Comparison of ENCODE assay signal across 19 mouse cellular contexts in the genomic region with DNA sequence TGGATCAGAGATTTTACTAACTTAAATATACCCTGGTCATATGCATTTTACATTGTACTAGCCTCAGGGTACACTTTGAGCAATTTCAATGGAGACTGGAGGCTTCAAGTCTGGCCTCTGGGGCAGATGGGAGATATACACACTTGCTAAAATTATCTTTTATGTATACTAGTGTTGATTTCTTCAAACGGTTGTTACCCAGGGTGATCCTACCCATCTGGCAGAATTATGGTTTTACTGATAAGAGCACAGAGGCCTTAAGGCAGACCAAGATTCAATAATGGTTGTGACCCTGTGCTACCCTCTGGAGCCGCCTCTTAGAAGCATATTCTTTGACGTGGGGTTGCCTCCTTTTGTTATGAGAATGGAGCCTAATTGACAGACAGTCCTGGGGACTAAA. TPM values are rescaled to one million over a fixed set of nuclear protein-coding genes. Genes with fewer than 3 reads are reported as not detected.
"Had no signal": no experiment of that assay in that cellular context is flagged by ENCODE, and none has a peak within 500 bp of the region (broad histone marks: within the 10 kb centered on the region; RNA-seq: fewer than 3 reads in every experiment).

No protein-coding gene starts in this region.

- H3K4me1 ChIP-seq: limb, embryonic 12.5 days; midbrain, embryonic 10.5 days; midbrain, embryonic 15.5 days; neural tube, embryonic 12.5 days had no signal

- H3K9me3 ChIP-seq: limb, embryonic 12.5 days; midbrain, embryonic 15.5 days; neural tube, embryonic 12.5 days had no signal

- ATAC-seq: midbrain, embryonic 15.5 days had no signal

- H3K36me3 ChIP-seq: limb, embryonic 12.5 days; midbrain, embryonic 10.5 days; midbrain, embryonic 15.5 days; neural tube, embryonic 12.5 days had no signal

- H3K9ac ChIP-seq: limb, embryonic 12.5 days; midbrain, embryonic 15.5 days; neural tube, embryonic 12.5 days had no signal

- H3K27me3 ChIP-seq: limb, embryonic 12.5 days; midbrain, embryonic 15.5 days; neural tube, embryonic 12.5 days had no signal

- H3K4me3 ChIP-seq: limb, embryonic 12.5 days; midbrain, embryonic 10.5 days; midbrain, embryonic 15.5 days; neural tube, embryonic 12.5 days had no signal

- H3K27ac ChIP-seq: limb, embryonic 12.5 days; midbrain, embryonic 10.5 days; midbrain, embryonic 15.5 days; neural tube, embryonic 12.5 days had no signal

- DNase-seq: kidney, adult 8-10 months; kidney, postnatal 36 days; layer of hippocampus, adult 9-11 months; layer of hippocampus, postnatal 36 days; thymus, adult 2 months; thymus, postnatal 25 days had no signal

- H3K4me2 ChIP-seq: limb, embryonic 12.5 days; midbrain, embryonic 15.5 days; neural tube, embryonic 12.5 days had no signal

RNA-seq across cellular contexts. Expression of a gene that starts 25.4 kb away (rescaled TPM):
- total RNA-seq: layer of hippocampus, adult 18-20 months; layer of hippocampus, postnatal 36 days; left cerebral cortex, postnatal 36 days; liver, adult 2 months; monocyte, adult 5-6 weeks; neutrophil, adult 5-6 weeks had no signal
- polyA plus RNA-seq: intestine, embryonic 14.5 days; kidney, embryonic 16.5 days; limb, embryonic 12.5 days; liver, adult 2 months; lung, embryonic 16.5 days; midbrain, embryonic 10.5 days; midbrain, embryonic 15.5 days; neural tube, embryonic 12.5 days; thymus, adult 2 months; urinary bladder, adult 2 months had no signal

RNA-seq across cellular contexts. Expression of a gene that starts 53.2 kb away (rescaled TPM):
- total RNA-seq: monocyte, adult 5-6 weeks had no signal

RNA-seq across cellular contexts. Expression of a gene that starts 55.8 kb away (rescaled TPM):
- total RNA-seq: layer of hippocampus, adult 18-20 months; layer of hippocampus, postnatal 36 days; left cerebral cortex, postnatal 36 days; liver, adult 2 months; monocyte, adult 5-6 weeks; neutrophil, adult 5-6 weeks had no signal
- polyA plus RNA-seq: intestine, embryonic 14.5 days; kidney, embryonic 16.5 days; limb, embryonic 12.5 days; liver, adult 2 months; lung, embryonic 16.5 days; midbrain, embryonic 10.5 days; midbrain, embryonic 15.5 days; neural tube, embryonic 12.5 days; thymus, adult 2 months; urinary bladder, adult 2 months had no signal
